Mouse (Mus musculus) liver, adult 2 months (tissue): ENCODE results near the gene Nrxn2. TPM values are rescaled to one million over a fixed set of nuclear protein-coding genes. Genes with fewer than 3 reads are reported as not detected.

ENCODE experiments used
- DNase-seq: peaks from one replicate; pipeline ENCODE4 v3.0.0-alpha.2; 2011; ENCODE audit warnings: low read depth, low spot score; ENCODE audit errors: extremely low read depth
- H3K27ac ChIP-seq: fragments of 200-500 bp; replicated peaks from 2 replicates; pipeline ENCODE4 v1.5.1; 2012; ENCODE audit warnings: low read depth, mild to moderate bottlenecking, control low read depth, inconsistent platforms, low read length; ENCODE audit not compliant: insufficient read depth
- H3K27me3 ChIP-seq: fragments of 200-500 bp; 2 replicates; pipeline ENCODE4 v1.6.1; 2012; ENCODE audit warnings: mild to moderate bottlenecking, moderate library complexity, low read length, inconsistent platforms; ENCODE audit not compliant: control insufficient read depth, insufficient read depth
- H3K36me3 ChIP-seq: fragments of 200-500 bp; 2 replicates; pipeline ENCODE4 v1.6.1; 2012; ENCODE audit warnings: low read length, inconsistent platforms; ENCODE audit not compliant: control insufficient read depth, insufficient read depth
- H3K4me1 ChIP-seq: fragments of 200-500 bp; 2 replicates; pipeline ENCODE4 v1.6.1; 2011; ENCODE audit warnings: low read length; ENCODE audit not compliant: control insufficient read depth, insufficient read depth
- H3K4me3 ChIP-seq: fragments of 200-500 bp; 2 replicates; pipeline ENCODE4 v1.5.1; 2011; ENCODE audit warnings: low read depth, mild to moderate bottlenecking, control low read depth, low read length, moderate library complexity; ENCODE audit not compliant: insufficient read depth
- H3K79me2 ChIP-seq: fragments of 200-500 bp; 2 replicates; pipeline ENCODE4 v1.6.1; 2012; ENCODE audit warnings: inconsistent platforms, mild to moderate bottlenecking, low read length, moderate library complexity; ENCODE audit not compliant: control insufficient read depth, insufficient read depth
- H3K9ac ChIP-seq: fragments of 200-500 bp; 2 replicates; pipeline ENCODE4 v1.6.1; 2012; ENCODE audit warnings: low read depth, mild to moderate bottlenecking, control low read depth, inconsistent platforms, low read length
- CTCF ChIP-seq: fragments of 200-500 bp; IDR thresholded peaks from 2 replicates; pipeline ENCODE4 v1.5.1; 2011; ENCODE audit warnings: low read depth, low read length, control low read depth
- POLR2A ChIP-seq: fragments of 200-500 bp; IDR thresholded peaks from 2 replicates; pipeline ENCODE4 v1.6.1; 2011; ENCODE audit warnings: low read length, control low read depth; ENCODE audit not compliant: insufficient read depth; ENCODE audit errors: extremely low read depth
- WGBS: fragments of 180-500 bp; shearing (Covaris S2); methylation state at CpG from one replicate; pipeline ENCODE4 v1.1.7; 2018; 5-methylcytosine and 5-hydroxymethylcytosine counted together
- polyA plus RNA-seq: library from polyadenylated mRNA; depleted of rRNA; stranded (reverse); fragments of >200 nt; gene quantifications from 2 replicates; pipeline ENCODE4 v1.2.3, GENCODE M21; 2012
- total RNA-seq: library from RNA; depleted of rRNA; stranded (reverse); fragments of >200 nt; gene quantifications from 2 replicates; pipeline ENCODE4 v1.2.3, GENCODE M21; 2014

The Nrxn2 gene
- total and polyA plus RNA-seq, 2 experiments: 0.28 to 1.2 TPM

GRCm38 (mm10) chr19:6381238-6381637 lies 37.3 kb upstream of the Nrxn2 start:
- no peak for TF ChIP-seq POLR2A
- no peak for TF ChIP-seq CTCF
- no peaks in the 10 kb centered on the region for H3K27me3 ChIP-seq
- no peaks in the 10 kb centered on the region for H3K4me1 ChIP-seq
- H3K27ac ChIP-seq: no peak overlapping the region
- no peak overlapping the region for H3K4me3 ChIP-seq
- no peak overlapping the region for H3K9ac ChIP-seq
- no peak for DNase-seq
- H3K36me3 ChIP-seq: peaks cover 15% of the 10 kb centered on the region
- H3K79me2 ChIP-seq: no peaks in the 10 kb centered on the region
- 93% methylated on average over 5 of the region's 5 CpGs for WGBS

- H3K36me3 ChIP-seq: peaks cover 3% of the 10 kb centered on the region
- 52% methylated on average over 4 of the region's 4 CpGs for WGBS
- H3K27me3 ChIP-seq: no peaks in the 10 kb centered on the region
- H3K4me3 ChIP-seq: no peak overlapping the region
- no peak overlapping the region for H3K9ac ChIP-seq
- H3K4me1 ChIP-seq: no peaks in the 10 kb centered on the region
- no peaks in the 10 kb centered on the region for H3K79me2 ChIP-seq
- H3K27ac ChIP-seq: no peak overlapping the region
- TF ChIP-seq CTCF (no peak), POLR2A (no peak)
- DNase-seq: no peak
Measured at GRCm38 (mm10) chr19:6382323-6382924, 36.1 kb upstream of the Nrxn2 start.

- H3K9ac ChIP-seq: no peak overlapping the region
Measured at GRCm38 (mm10) chr19:6383470-6383869, 35.1 kb upstream of the Nrxn2 start.

DNA sequence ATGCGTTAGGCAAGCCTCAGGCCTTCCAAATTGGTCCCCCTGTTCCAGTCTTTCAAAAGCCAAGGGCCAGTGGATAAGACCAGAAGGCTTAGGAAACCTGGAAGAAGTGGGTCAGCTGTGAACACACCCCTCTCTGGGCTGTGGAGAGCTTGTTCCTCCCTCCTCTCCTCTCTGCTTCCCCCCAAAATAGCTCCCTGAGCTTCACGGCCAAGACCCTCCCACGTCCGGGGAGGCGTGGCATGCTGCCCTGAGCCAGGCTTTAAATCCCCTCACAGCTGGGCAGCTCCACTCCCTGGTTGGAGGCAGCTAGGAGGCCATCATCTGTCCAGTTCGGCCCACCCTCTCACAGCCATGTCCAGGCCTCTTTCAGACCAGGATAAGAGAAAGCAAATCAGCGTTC lies 34.4 kb upstream of the Nrxn2 start, which contains the start of gene Pygm:
Gene Pygm, plus strand, starts transcription at position 272 of the 400 bp plus-strand sequence.
- no peaks in the 10 kb centered on the region for H3K4me1 ChIP-seq
- H3K9ac ChIP-seq: no peak within 1 kb of the TSS
- H3K27ac ChIP-seq: no peak within 1 kb of the TSS
- WGBS: 49% methylated on average over 7 of the region's 7 CpGs
- no peak for TF ChIP-seq CTCF
- no peak for TF ChIP-seq POLR2A
- no peaks in the 10 kb centered on the region for H3K27me3 ChIP-seq
- H3K79me2 ChIP-seq: no peaks in the 10 kb centered on the region
- no peak for DNase-seq
- peak within 1 kb of the TSS; percentile 3; the same call in 1 of the 2 replicates for H3K4me3 ChIP-seq
- H3K36me3 ChIP-seq: no peaks in the 10 kb centered on the region

More at GRCm38 (mm10) chr19:6383470-6383869, 35.1 kb upstream of the Nrxn2 start:
- Histone ChIP-seq H3K4me1 (no peaks in the 10 kb centered on the region), H3K27me3 (no peaks in the 10 kb centered on the region), H3K79me2 (no peaks in the 10 kb centered on the region), H3K4me3 (no peak overlapping the region), H3K36me3 (no peaks in the 10 kb centered on the region), H3K27ac (no peak overlapping the region)
- WGBS: 55% methylated on average over 5 of the region's 5 CpGs
- TF ChIP-seq CTCF (no peak), POLR2A (no peak)
- no peak for DNase-seq

GRCm38 (mm10) chr19:6384954-6385353 lies 33.6 kb upstream of the Nrxn2 start:
- 81% methylated on average over 11 of the region's 11 CpGs for WGBS
- no peak for DNase-seq
- H3K4me1 ChIP-seq: no peaks in the 10 kb centered on the region
- no peaks in the 10 kb centered on the region for H3K79me2 ChIP-seq
- TF ChIP-seq POLR2A (no peak), CTCF (no peak)
- H3K27me3 ChIP-seq: no peaks in the 10 kb centered on the region
- H3K27ac ChIP-seq: no peak overlapping the region
- H3K4me3 ChIP-seq: no peak overlapping the region
- no peak overlapping the region for H3K9ac ChIP-seq
- H3K36me3 ChIP-seq: no peaks in the 10 kb centered on the region

- Histone ChIP-seq H3K27me3 (no peaks in the 10 kb centered on the region), H3K27ac (no peak overlapping the region), H3K4me3 (no peak overlapping the region), H3K79me2 (no peaks in the 10 kb centered on the region), H3K9ac (no peak overlapping the region), H3K36me3 (no peaks in the 10 kb centered on the region), H3K4me1 (no peaks in the 10 kb centered on the region)
- no peak for TF ChIP-seq POLR2A
- no peak for TF ChIP-seq CTCF
- 85% methylated on average over 5 of the region's 5 CpGs for WGBS
- DNase-seq: no peak
Measured at GRCm38 (mm10) chr19:6385419-6385818, 33.1 kb upstream of the Nrxn2 start.
